Mouse (Mus musculus) midbrain, embryonic 13.5 days (tissue): ENCODE results near the gene Lefty1. TPM values are rescaled to one million over a fixed set of nuclear protein-coding genes. Genes with fewer than 3 reads are reported as not detected.

Experiments used
- polyA plus RNA-seq: library from polyadenylated mRNA; unstranded; fragments of >200 nt; fragmentation: Nextera tagmentation; extraction: Ambion mirVana; gene quantifications from 2 replicates; pipeline ENCODE4 v1.2.1, GENCODE M21; 2015

Gene Lefty1
- polyA plus RNA-seq, 1 experiment from 2014 or later: not detected

Other genes with a start within 250 kb of the Lefty1 start
- not detected in 2 replicates for gene Mixl1, start 238.0 kb upstream of the Lefty1 start, polyA plus RNA-seq
- gene Acbd3, start 209.0 kb upstream of the Lefty1 start, polyA plus RNA-seq: 21.7 and 24.6 TPM in 2 replicates
- 4,178 and 4,302 TPM in 2 replicates for gene H3f3a, start 121.1 kb upstream of the Lefty1 start, polyA plus RNA-seq
- 28.8 and 33.6 TPM in 2 replicates for gene Sde2, start 83.9 kb upstream of the Lefty1 start, polyA plus RNA-seq
- 0.27 and 0.31 TPM in 2 replicates for gene Lefty2, start 41.9 kb upstream of the Lefty1 start, polyA plus RNA-seq
- gene Pycr2, start 30.7 kb upstream of the Lefty1 start, polyA plus RNA-seq: 76.6 and 83.1 TPM in 2 replicates
- gene Tmem63a, start 7.3 kb downstream of the Lefty1 start, polyA plus RNA-seq: 0.93 and 1.8 TPM in 2 replicates
- 2.0 and 2.6 TPM in 2 replicates for gene Ephx1, start 85.9 kb downstream of the Lefty1 start, polyA plus RNA-seq
- gene 9130409I23Rik, start 116.2 kb downstream of the Lefty1 start, polyA plus RNA-seq: 0.08 TPM in 1 of 2 replicates, not detected in the other
- gene Nvl, start 209.2 kb downstream of the Lefty1 start, polyA plus RNA-seq: 42.3 and 45.8 TPM in 2 replicates
- gene Cnih4, start 209.7 kb downstream of the Lefty1 start, polyA plus RNA-seq: 77.6 and 78.5 TPM in 2 replicates